Mouse (Mus musculus): ENCODE data around the gene Fam193a.

- TF ChIP-seq CTCF (IDR thresholded peaks at IDR 0.05; ENCODE audit: control insufficient read depth, insufficient read depth, insufficient replicate concordance, low read depth, low read length) (no peak), POLR2A (IDR thresholded peaks at IDR 0.05; ENCODE audit: control insufficient read depth, low read depth, low read length) (no peak)
Measured at GRCm38 (mm10) chr5:34360261-34360660, 9.5 kb upstream of the Fam193a start.

Measured in testis, adult 2 months (tissue).